Comparison of ENCODE assay signal across 9 mouse cellular contexts in genomic region chr2:168740496-168740895, GRCm38 (mm10). TPM values are rescaled to one million over a fixed set of nuclear protein-coding genes. Genes with fewer than 3 reads are reported as not detected.
DNase-seq lines count a peak whose midpoint lies in the region; ATAC-seq and TF ChIP-seq lines count a peak whose summit lies in the region.
"Had no signal": no experiment of that assay in that cellular context is flagged by ENCODE, and none has a peak within 500 bp of the region (broad histone marks: within the 10 kb centered on the region; RNA-seq: fewer than 3 reads in every experiment).

No protein-coding gene starts in this region.

- H3K36me3 ChIP-seq in heart, embryonic 12.5 days, result no peaks in the 10 kb centered on the region
- no peaks in the 10 kb centered on the region for H3K36me3 ChIP-seq in hindbrain, embryonic 12.5 days
- peaks cover 14% of the 10 kb centered on the region for H3K36me3 ChIP-seq in midbrain, embryonic 10.5 days

- H3K4me3 ChIP-seq in heart, embryonic 12.5 days, result peak overlapping the region; percentile 98
- peak overlapping the region; percentile 91 for H3K4me3 ChIP-seq in hindbrain, embryonic 12.5 days
- peak overlapping the region; percentile 91 for H3K4me3 ChIP-seq in midbrain, embryonic 10.5 days

- no peak overlapping the region; the same call in 1 of the 2 replicates for H3K9ac ChIP-seq in heart, embryonic 12.5 days
- peak overlapping the region; percentile 88 for H3K9ac ChIP-seq in hindbrain, embryonic 12.5 days

- no peak for TF ChIP-seq POLR2A in brain, embryonic 14.5 days (IDR thresholded peaks at IDR 0.05; ENCODE audit: borderline replicate concordance, extremely low read depth, insufficient read depth, insufficient read length, poor library complexity, severe bottlenecking)

- H3K9me3 ChIP-seq in heart, embryonic 12.5 days (replicated peaks), result peaks cover 4% of the 10 kb centered on the region; the same call in 1 of the 2 replicates
- H3K9me3 ChIP-seq in hindbrain, embryonic 12.5 days (replicated peaks), result no peaks in the 10 kb centered on the region
- 0 out of 2 replicates have a peak, but pooled peaks cover 3% of the 10 kb centered on the region for H3K9me3 ChIP-seq in midbrain, embryonic 10.5 days (replicated peaks)

- WGBS in heart, embryonic 12.5 days, result 86% methylated on average over 10 of the region's 10 CpGs
- WGBS in hindbrain, embryonic 12.5 days, result 88% methylated on average over 10 of the region's 10 CpGs
- 91% methylated on average over 10 of the region's 10 CpGs for WGBS in midbrain, embryonic 10.5 days

- no peaks in the 10 kb centered on the region for H3K27me3 ChIP-seq in heart, embryonic 12.5 days (replicated peaks)
- H3K27me3 ChIP-seq in hindbrain, embryonic 12.5 days, result no peaks in the 10 kb centered on the region
- H3K27me3 ChIP-seq in midbrain, embryonic 10.5 days (ENCODE audit: low read depth, poor library complexity, severe bottlenecking), result no peaks in the 10 kb centered on the region

- intact Hi-C loops in left cerebral cortex, postnatal 25 days (cut with DNase I), result loop anchor here (10.0 kb wide), 1 partner anchor 486 kb away; no protein-coding TSS in a partner anchor

- no peak for DNase-seq in heart, adult 11 months
- peak; percentile 21 for DNase-seq in brain, embryonic 14.5 days (ENCODE audit: low read depth)
- DNase-seq in midbrain, embryonic 10.5 days (ENCODE audit: low spot score), result no peak
- DNase-seq in frontal cortex, postnatal 25 days (ENCODE audit: low spot score in 2 of 2), result no peak
- DNase-seq in right cerebral cortex, postnatal 14 days, result no peak
- DNase-seq in left cerebral cortex, postnatal 25 days (ENCODE audit: low spot score in 2 of 2), result no peak

- no peak overlapping the region for H3K27ac ChIP-seq in heart, embryonic 12.5 days (ENCODE audit: poor library complexity, severe bottlenecking)
- H3K27ac ChIP-seq in hindbrain, embryonic 12.5 days, result peak overlapping the region; percentile 91; the same call in 1 of the 2 replicates
- H3K27ac ChIP-seq in midbrain, embryonic 10.5 days (replicated peaks), result peak overlapping the region; percentile 93; the same call in 1 of the 2 replicates

- no peak for ATAC-seq in heart, embryonic 12.5 days (ENCODE audit: insufficient number of reproducible peaks, low FRiP score)
- ATAC-seq in hindbrain, embryonic 12.5 days (ENCODE audit: low FRiP score), result no peak

- no peak for TF ChIP-seq CTCF in brain, embryonic 14.5 days (IDR thresholded peaks at IDR 0.05; ENCODE audit: borderline replicate concordance, extremely low read depth, insufficient read depth, insufficient read length)

- peak overlapping the region; percentile 82 for H3K4me2 ChIP-seq in heart, embryonic 12.5 days
- H3K4me2 ChIP-seq in hindbrain, embryonic 12.5 days (replicated peaks), result peak overlapping the region; percentile 71

- H3K4me1 ChIP-seq in heart, embryonic 12.5 days (replicated peaks), result no peaks in the 10 kb centered on the region
- peaks cover 13% of the 10 kb centered on the region; the same call in 1 of the 2 replicates for H3K4me1 ChIP-seq in hindbrain, embryonic 12.5 days
- peaks cover 18% of the 10 kb centered on the region for H3K4me1 ChIP-seq in midbrain, embryonic 10.5 days

RNA-seq across cellular contexts. Expression of gene Atp9a, which starts 1.7 kb away (rescaled TPM):
- polyA plus RNA-seq in heart, embryonic 12.5 days (2016; fragmentation: Nextera tagmentation; extraction: Ambion mirVana), result 15.7 and 16.1 TPM in 2 replicates
- 197 and 302 TPM in 2 replicates for polyA plus RNA-seq in brain, embryonic 14.5 days (2012; rRNA removed)
- polyA plus RNA-seq in hindbrain, embryonic 12.5 days (2016; fragmentation: Nextera tagmentation; extraction: Ambion mirVana), result 50.8 and 54.2 TPM in 2 replicates
- 15.5 and 23.0 TPM in 2 replicates for polyA plus RNA-seq in midbrain, embryonic 10.5 days (2016; fragmentation: Nextera tagmentation; extraction: Ambion mirVana)
- total RNA-seq in left cerebral cortex, postnatal 25 days (2021), result 100 to 1,000 TPM; 405 to 417 TPM

RNA-seq across cellular contexts. Expression of gene Sall4, which starts 27.2 kb away (rescaled TPM):
- polyA plus RNA-seq in heart, embryonic 12.5 days (2016; fragmentation: Nextera tagmentation; extraction: Ambion mirVana), result 3.9 and 5.4 TPM in 2 replicates
- 1.0 and 1.2 TPM in 2 replicates for polyA plus RNA-seq in brain, embryonic 14.5 days (2012; rRNA removed)
- polyA plus RNA-seq in hindbrain, embryonic 12.5 days (2016; fragmentation: Nextera tagmentation; extraction: Ambion mirVana), result 2.3 and 3.2 TPM in 2 replicates
- polyA plus RNA-seq in midbrain, embryonic 10.5 days (2016; fragmentation: Nextera tagmentation; extraction: Ambion mirVana), result 53.9 and 74.3 TPM in 2 replicates
- under 1 TPM; 0.25 to 0.32 TPM for total RNA-seq in left cerebral cortex, postnatal 25 days (2021)
- polyA plus RNA-seq: C2C12 had no signal
